Mouse (Mus musculus): ENCODE results near the gene Grb10.

Grb10 gene

DNA sequence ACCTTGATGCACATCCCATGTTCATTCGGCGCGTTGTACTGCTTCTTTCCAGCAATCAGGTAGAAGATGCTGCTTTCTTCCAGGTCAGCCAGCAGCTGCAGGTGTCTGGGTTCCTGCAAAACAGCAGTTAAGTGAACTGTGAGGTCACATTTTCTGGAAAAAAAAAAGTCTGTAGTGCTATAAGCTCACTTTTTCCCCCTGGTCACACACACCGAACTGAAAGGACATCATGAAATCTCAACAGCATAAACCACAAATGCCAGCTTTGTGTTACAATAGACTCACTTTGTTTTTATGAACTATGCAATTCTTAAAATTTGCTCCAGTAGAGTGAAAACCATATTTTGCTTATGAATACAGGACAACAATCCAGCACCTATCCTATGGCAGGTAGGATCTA is 93.7 kb downstream of the Grb10 start:
- no peak for DNase-seq (ENCODE audit: low spot score)

DNA sequence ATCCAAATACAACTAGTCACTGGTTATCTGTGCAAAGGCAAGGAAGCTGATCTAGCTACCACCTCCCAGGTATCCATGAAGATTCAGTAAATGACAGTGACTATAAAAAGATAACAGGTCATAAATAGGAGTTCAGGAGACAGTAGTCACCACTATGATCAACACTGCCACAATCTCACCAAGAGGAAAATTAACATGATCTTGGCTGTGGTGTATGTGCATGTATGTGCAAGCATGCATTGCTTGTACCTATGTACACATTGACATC is 94.5 kb downstream of the Grb10 start:
- no peak for DNase-seq (ENCODE audit: low spot score)

- DNase-seq (ENCODE audit: low spot score): no peak
These were observed 95.0 kb downstream of the Grb10 start for GRCm38 (mm10) chr11:11943240-11944081.

DNA sequence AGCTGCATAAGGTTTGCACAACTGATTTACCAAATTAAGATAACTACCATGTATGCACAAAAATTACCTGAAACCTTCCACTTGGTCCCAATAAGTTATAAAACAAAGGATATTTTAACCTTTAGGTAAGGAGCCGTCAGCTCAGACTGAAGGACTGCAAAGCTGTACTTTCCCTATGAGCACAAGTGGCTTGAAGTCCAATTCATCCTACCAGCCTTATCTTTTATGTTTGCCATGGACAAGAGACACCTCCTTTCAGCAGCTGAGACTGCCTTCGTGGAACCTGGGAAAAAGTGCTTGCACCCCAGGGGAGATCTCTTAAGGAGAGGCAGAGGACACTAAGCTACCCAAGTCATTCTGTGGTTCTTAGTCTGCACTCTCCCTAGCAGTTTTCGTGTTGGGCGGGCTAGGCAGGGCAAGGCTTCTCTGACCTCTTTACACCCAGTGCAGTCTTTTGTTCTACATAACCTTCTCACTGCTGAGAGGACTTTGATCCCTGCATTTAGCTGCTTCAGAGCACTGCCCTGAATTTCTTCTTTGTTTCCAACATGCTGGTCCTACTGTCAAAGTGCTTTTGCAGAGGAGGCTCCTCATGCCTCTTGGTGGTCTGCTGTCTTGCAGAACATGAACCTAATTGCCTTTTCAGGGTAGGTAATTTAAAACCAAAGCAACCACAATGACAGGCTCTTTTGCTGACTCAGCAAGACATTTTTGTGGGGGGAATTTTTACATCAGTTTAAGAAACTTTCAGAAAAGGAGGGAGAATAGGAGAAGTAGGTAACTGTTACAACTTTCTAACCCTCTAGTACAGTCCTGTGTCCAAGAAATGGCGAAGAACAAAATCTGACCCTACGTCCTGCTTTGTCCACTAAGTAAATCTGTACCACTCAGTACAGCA is 95.9 kb downstream of the Grb10 start:
- DNase-seq (ENCODE audit: low spot score): peak; percentile 67

DNA sequence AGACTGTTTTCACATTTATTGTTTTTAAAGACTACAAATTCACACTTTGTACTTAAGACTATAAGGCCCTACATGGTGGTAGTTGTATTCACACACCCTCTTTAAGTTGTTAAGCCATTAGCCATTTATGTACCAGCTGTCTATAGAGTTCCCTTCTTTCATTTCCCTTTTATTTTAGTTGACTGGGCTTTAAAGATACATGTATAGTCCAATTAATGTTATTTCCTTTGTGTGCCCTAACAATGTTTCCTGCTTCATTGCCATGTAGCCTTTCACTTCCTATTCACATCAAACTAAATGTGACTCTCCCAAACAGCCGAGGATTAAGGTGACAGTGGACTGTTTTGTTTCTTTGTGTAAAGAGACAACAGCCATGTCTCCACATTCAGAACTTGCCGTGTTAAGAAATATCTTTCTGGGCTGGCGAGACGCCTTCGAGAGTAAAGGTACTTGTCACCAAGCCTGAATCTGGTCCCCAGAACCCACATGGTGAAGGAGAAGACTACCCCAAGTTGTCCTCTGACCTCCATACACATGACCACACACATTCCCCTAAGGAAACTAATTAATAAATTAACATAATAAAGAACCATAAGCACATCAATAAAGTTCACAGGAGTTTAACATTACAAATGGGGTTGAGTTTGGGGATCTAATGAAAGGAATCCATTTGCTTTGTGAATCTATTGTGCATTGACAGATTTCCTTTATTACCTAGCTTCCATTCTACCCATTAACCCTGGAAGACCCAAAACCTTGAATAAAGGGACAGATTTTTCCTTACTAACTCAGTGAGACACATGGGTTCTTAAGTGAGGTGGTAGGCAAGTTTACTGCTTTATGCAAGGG is 97.4 kb downstream of the Grb10 start:
- DNase-seq (ENCODE audit: low spot score): peak; percentile 52

GRCm38 (mm10) chr11:11939611-11940010 is 98.9 kb downstream of the Grb10 start:
- no peak for DNase-seq (ENCODE audit: low spot score)

DNA sequence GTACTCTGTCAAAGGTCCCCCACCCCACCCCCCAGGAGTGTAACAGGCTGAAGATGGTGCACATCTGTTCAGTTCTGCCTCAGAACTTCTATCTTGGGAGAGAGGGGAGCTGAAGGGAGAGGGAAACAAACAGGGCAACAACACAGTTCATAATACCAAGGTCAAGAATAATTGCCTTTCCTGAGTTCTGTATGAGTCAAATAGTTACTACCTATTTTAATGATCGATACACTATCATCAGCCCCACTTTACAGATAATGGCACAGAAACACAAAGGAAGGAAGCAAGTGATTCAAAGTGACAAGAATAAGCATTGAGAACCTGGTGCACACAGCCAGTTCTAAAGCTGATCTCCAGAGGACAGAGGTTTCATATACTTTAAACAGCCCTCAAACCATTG is 99.9 kb downstream of the Grb10 start:
- DNase-seq (ENCODE audit: low spot score): no peak

GRCm38 (mm10) chr11:11937340-11938030 is 101.0 kb downstream of the Grb10 start:
- DNase-seq (ENCODE audit: low spot score): no peak

- DNase-seq (ENCODE audit: low spot score): no peak
These were observed 103.7 kb downstream of the Grb10 start for GRCm38 (mm10) chr11:11934808-11935207.

DNA sequence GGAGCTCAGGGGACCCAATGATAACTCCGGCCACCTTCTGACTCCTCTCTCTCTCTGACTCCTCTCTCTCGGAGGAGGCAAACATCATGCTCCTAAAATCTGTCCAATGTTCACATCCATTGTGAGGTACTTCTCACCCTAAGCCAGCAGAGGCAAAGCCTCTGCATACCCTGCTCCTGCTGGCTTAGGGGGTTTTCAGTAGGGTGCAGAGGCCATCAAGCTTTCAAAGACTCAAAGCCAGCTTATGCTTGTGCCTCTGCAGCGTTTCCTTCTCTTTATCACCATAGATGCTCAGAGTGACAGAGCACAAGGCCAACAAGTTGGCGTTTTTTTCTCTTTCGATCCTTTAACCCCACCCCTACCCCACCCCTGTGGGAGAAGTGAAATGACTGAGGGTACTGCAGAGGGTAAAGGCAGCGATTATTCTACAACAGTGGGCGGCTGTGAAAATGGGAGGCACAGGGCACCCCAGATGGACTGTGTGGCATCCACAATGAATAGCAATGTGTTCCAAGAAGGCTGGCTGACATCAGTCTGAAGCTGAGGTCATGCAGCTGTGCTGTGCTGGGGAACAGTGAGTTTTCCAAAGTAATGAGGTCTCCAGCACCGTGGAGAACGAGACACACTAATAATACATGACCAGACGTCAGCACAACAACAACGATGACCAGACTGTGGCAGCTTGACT is 106.2 kb downstream of the Grb10 start:
- DNase-seq (ENCODE audit: low spot score): no peak

DNA sequence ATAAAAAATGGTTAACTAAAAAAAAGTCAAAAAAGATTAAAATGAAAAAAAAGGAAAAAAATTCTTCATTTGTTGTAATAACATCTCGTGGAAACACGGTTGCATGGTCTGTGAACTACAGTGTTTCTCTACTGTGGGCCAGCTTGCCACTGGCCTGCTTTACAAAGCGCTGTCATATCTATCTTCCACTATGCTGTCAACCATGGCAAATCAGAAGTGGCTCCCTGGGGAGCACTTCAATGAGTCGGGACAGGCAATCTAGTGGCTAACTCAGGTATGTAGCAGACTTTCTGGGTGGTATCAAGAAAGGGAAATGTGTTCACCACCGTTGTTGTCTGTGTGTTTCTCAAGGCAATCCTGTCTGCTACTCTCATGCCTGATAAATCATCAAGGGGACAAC is 106.8 kb downstream of the Grb10 start:
- DNase-seq (ENCODE audit: low spot score): peak; percentile 36

- DNase-seq (ENCODE audit: low spot score): no peak
These were observed 108.0 kb downstream of the Grb10 start for GRCm38 (mm10) chr11:11930527-11930926.

DNA sequence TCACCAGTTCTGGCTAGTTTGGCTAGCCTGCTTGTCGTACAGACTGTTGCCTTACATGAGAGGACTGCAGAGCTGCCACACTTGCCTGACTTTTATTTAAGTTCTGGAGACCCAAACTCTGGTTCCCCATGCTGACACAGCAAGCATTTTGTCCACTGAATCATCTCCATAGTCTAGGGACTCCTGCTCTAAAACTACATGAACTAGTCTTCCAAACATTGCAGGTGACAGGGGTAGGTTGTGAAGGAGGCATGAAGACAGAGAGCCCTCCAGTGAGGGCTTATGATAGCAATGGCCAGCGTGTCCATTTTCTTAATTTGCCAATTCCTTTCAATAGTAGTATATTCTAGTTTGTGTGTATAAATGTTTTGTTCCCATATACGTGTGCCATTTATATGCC is 109.4 kb downstream of the Grb10 start:
- DNase-seq (ENCODE audit: low spot score): no peak

GRCm38 (mm10) chr11:11928586-11928985 is 109.9 kb downstream of the Grb10 start:
- DNase-seq (ENCODE audit: low spot score): no peak

GRCm38 (mm10) chr11:11923900-11924299 is 114.6 kb downstream of the Grb10 start:
- DNase-seq (ENCODE audit: low spot score): no peak

GRCm38 (mm10) chr11:11923345-11923744 is 115.1 kb downstream of the Grb10 start:
- no peak for DNase-seq (ENCODE audit: low spot score)

- DNase-seq (ENCODE audit: low spot score): no peak
These were observed 116.4 kb downstream of the Grb10 start for GRCm38 (mm10) chr11:11922106-11922505.

DNA sequence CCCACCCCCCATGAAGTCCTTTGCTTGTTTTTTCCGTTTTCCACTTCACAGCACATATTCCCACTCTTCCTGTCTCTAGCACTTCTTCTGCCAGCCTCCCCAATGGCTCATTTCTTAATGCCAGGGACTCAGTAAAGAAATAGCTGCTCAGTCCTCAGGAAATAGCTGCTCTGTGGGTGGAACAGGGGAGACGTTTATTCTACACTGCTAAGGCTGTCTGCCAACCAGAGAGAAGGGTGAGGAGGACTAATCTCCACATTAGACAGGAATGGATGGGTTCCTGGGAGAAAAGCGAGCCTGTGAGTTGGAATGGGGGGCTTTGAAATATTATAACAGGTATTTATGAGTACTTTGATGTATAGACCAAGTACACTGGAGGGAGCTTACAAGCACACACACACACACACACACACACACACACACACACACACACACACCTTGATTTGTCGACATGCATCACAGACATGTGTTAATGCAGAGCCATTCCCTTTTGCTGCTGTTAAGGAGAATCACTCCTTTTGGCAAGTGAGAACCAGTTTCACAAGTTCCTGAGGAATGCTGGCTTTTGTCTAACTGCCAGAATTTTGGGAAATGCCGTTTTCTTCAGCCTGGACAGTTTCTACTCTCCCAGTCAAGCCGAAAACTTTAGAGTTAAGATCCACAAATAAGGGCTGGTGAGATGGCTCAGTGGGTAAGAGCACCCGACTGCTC is 130.6 kb downstream of the Grb10 start:
- peak; percentile 45 for DNase-seq (ENCODE audit: low spot score)

GRCm38 (mm10) chr11:11905518-11905917 is 133.0 kb downstream of the Grb10 start:
- no peak for DNase-seq (ENCODE audit: low spot score)

- no peak for DNase-seq (ENCODE audit: low spot score)
These were observed 133.5 kb downstream of the Grb10 start for GRCm38 (mm10) chr11:11904995-11905394.

DNA sequence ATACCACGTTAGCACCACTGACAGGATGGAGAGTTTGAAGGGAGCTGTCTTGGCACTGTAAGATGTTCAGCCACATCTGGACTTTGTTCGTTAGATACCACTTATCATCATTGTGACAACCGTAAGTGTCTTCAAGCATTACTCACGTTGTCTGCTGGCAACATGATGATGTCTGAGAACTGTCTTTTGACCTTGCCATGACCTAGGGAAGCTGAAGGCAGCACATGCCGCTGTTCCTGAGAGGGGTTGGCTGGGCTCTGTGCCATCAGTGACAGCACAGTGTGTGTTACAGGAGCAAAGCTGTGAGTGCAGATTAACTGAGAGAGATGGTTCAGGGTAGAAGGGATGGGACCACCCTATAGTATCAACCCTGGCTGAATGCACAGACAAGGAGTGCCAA is 137.0 kb downstream of the Grb10 start:
- peak; percentile 61 for DNase-seq (ENCODE audit: low spot score)
